In genomic region chr17:47359964-47360363, GRCm38 (mm10) we compare ENCODE assay signal across 8 mouse cellular contexts. TPM values are rescaled to one million over a fixed set of nuclear protein-coding genes. Genes with fewer than 3 reads are reported as not detected.
DNase-seq lines count a peak whose midpoint lies in the region; ATAC-seq lines count a peak whose summit lies in the region.
"Had no signal": no experiment of that assay in that cellular context is flagged by ENCODE, and none has a peak within 500 bp of the region (broad histone marks: within the 10 kb centered on the region; RNA-seq: fewer than 3 reads in every experiment).

No protein-coding gene starts in this region.

- no peaks in the 10 kb centered on the region for H3K9me3 ChIP-seq in intestine, embryonic 14.5 days (ENCODE audit: control insufficient read depth, low read length)
- H3K9me3 ChIP-seq in intestine, embryonic 15.5 days, result no peaks in the 10 kb centered on the region
- no peaks in the 10 kb centered on the region for H3K9me3 ChIP-seq in stomach, embryonic 15.5 days

- no peak overlapping the region for H3K4me3 ChIP-seq in intestine, embryonic 14.5 days (ENCODE audit: low read depth, low read length)
- no peak overlapping the region for H3K4me3 ChIP-seq in intestine, embryonic 15.5 days (replicated peaks)
- H3K4me3 ChIP-seq in stomach, embryonic 15.5 days (replicated peaks), result no peak overlapping the region
- H3K4me3 ChIP-seq: myocyte had no signal

- H3K36me3 ChIP-seq in intestine, embryonic 14.5 days (ENCODE audit: control insufficient read depth, insufficient read depth, low read length), result peaks cover 58% of the 10 kb centered on the region
- peaks cover 20% of the 10 kb centered on the region for H3K36me3 ChIP-seq in intestine, embryonic 15.5 days
- peaks cover 24% of the 10 kb centered on the region for H3K36me3 ChIP-seq in stomach, embryonic 15.5 days

- H3K27me3 ChIP-seq in intestine, embryonic 14.5 days (replicated peaks; ENCODE audit: control insufficient read depth, insufficient read depth, low read length), result no peaks in the 10 kb centered on the region
- H3K27me3 ChIP-seq in intestine, embryonic 15.5 days (replicated peaks), result no peaks in the 10 kb centered on the region
- no peaks in the 10 kb centered on the region for H3K27me3 ChIP-seq in stomach, embryonic 15.5 days (replicated peaks)

- 53% methylated on average over 6 of the region's 6 CpGs for WGBS in intestine, embryonic 14.5 days
- WGBS in intestine, embryonic 15.5 days, result 51% methylated on average over 6 of the region's 6 CpGs
- WGBS in stomach, embryonic 15.5 days, result 48% methylated on average over 6 of the region's 6 CpGs

- no peak overlapping the region for H3K9ac ChIP-seq in intestine, embryonic 14.5 days (ENCODE audit: low read length)
- no peak overlapping the region for H3K9ac ChIP-seq in intestine, embryonic 15.5 days
- H3K9ac ChIP-seq in stomach, embryonic 15.5 days, result no peak overlapping the region

- H3K4me1 ChIP-seq in intestine, embryonic 14.5 days (replicated peaks; ENCODE audit: control insufficient read depth, insufficient read depth, low read length), result no peaks in the 10 kb centered on the region
- no peaks in the 10 kb centered on the region for H3K4me1 ChIP-seq in intestine, embryonic 15.5 days (replicated peaks)
- no peaks in the 10 kb centered on the region for H3K4me1 ChIP-seq in stomach, embryonic 15.5 days

- ATAC-seq in intestine, embryonic 14.5 days (replicated peaks; ENCODE audit: low FRiP score, low TSS enrichment, low read depth), result no peak
- ATAC-seq in intestine, embryonic 15.5 days, result no peak
- peak; percentile 47; the same call in 1 of the 2 replicates for ATAC-seq in stomach, embryonic 15.5 days (ENCODE audit: insufficient read depth, low FRiP score, low read depth)

- H3K4me2 ChIP-seq in intestine, embryonic 14.5 days (ENCODE audit: low read length), result no peak overlapping the region
- no peak overlapping the region for H3K4me2 ChIP-seq in intestine, embryonic 15.5 days (replicated peaks)
- no peak overlapping the region for H3K4me2 ChIP-seq in stomach, embryonic 15.5 days

- no peak overlapping the region for H3K27ac ChIP-seq in intestine, embryonic 14.5 days (ENCODE audit: low read depth)
- H3K27ac ChIP-seq in intestine, embryonic 15.5 days, result no peak overlapping the region
- no peak overlapping the region for H3K27ac ChIP-seq in stomach, embryonic 15.5 days

- DNase-seq in intestine, embryonic 14.5 days (ENCODE audit: low spot score), result peak; percentile 76
- peak; percentile 72 for DNase-seq in ES-CJ7 (ENCODE audit: low read depth, low spot score)
- peak; percentile 71 for DNase-seq in adrenal gland, postnatal 25 days
- DNase-seq in heart, postnatal 4 days, result peak; percentile 55
- peak; percentile 57 for DNase-seq in lung, postnatal 10 days

RNA-seq across cellular contexts. Expression of gene Mrps10, which starts 8.7 kb away (rescaled TPM):
- polyA plus RNA-seq in intestine, embryonic 14.5 days (2014; fragmentation: Nextera tagmentation; extraction: Ambion mirVana), result 89.3 and 91.4 TPM in 2 replicates
- polyA plus RNA-seq in intestine, embryonic 15.5 days (2015; fragmentation: Nextera tagmentation; extraction: Ambion mirVana), result 75.5 and 83.0 TPM in 2 replicates
- 47.5 and 53.5 TPM in 2 replicates for total RNA-seq in adrenal gland, postnatal 25 days (2021)
- total RNA-seq in heart, postnatal 4 days (2021), result 10 to 100 TPM; 31.9 to 35.4 TPM
- polyA plus RNA-seq in stomach, embryonic 15.5 days (2015; fragmentation: Nextera tagmentation; extraction: Ambion mirVana), result 73.1 and 77.4 TPM in 2 replicates

RNA-seq across cellular contexts. Expression of gene Guca1b, which starts 25.2 kb away (rescaled TPM):
- polyA plus RNA-seq in intestine, embryonic 14.5 days (2014; fragmentation: Nextera tagmentation; extraction: Ambion mirVana), result 0.32 and 0.37 TPM in 2 replicates
- polyA plus RNA-seq in intestine, embryonic 15.5 days (2015; fragmentation: Nextera tagmentation; extraction: Ambion mirVana), result 0.52 and 0.78 TPM in 2 replicates
- total RNA-seq in adrenal gland, postnatal 25 days (2021), result 1.6 and 3.2 TPM in 2 replicates
- total RNA-seq in heart, postnatal 4 days (2021), result under 1 TPM in 1 of 2 experiments, not detected in 1; 0.17 TPM
- polyA plus RNA-seq in stomach, embryonic 15.5 days (2015; fragmentation: Nextera tagmentation; extraction: Ambion mirVana), result 0.46 and 0.49 TPM in 2 replicates

RNA-seq across cellular contexts. Expression of gene Guca1a, which starts 40.4 kb away (rescaled TPM):
- polyA plus RNA-seq in intestine, embryonic 14.5 days (2014; fragmentation: Nextera tagmentation; extraction: Ambion mirVana), result 2.5 and 3.1 TPM in 2 replicates
- 2.0 and 2.3 TPM in 2 replicates for polyA plus RNA-seq in intestine, embryonic 15.5 days (2015; fragmentation: Nextera tagmentation; extraction: Ambion mirVana)
- 2.2 TPM in 1 of 2 replicates, not detected in the other for total RNA-seq in adrenal gland, postnatal 25 days (2021)
- total RNA-seq in heart, postnatal 4 days (2021), result under 1 TPM; 0.41 to 0.52 TPM
- polyA plus RNA-seq in stomach, embryonic 15.5 days (2015; fragmentation: Nextera tagmentation; extraction: Ambion mirVana), result 3.0 and 4.0 TPM in 2 replicates
